Mouse (Mus musculus): ENCODE results near the gene Gm2a. TPM values are rescaled to one million over a fixed set of nuclear protein-coding genes. Genes with fewer than 3 reads are reported as not detected.

The Gm2a gene
- polyA plus RNA-seq, 2 experiments = 12.2 to 34.6 TPM

- no peaks in the 10 kb centered on the region for H3K4me1 ChIP-seq (ENCODE audit: control insufficient read depth, insufficient read depth, low read length)
- DNase-seq (ENCODE audit: low spot score) = no peak
- H3K9ac ChIP-seq (ENCODE audit: low read depth, low read length, severe bottlenecking) = no peak overlapping the region
- H3K4me2 ChIP-seq (replicated peaks; ENCODE audit: low read depth, low read length, severe bottlenecking) = no peak overlapping the region
- no peak overlapping the region for H3K27ac ChIP-seq (replicated peaks; ENCODE audit: low read depth, low read length)
- H3K4me3 ChIP-seq (replicated peaks; ENCODE audit: low read length) = no peak overlapping the region
- H3K36me3 ChIP-seq (ENCODE audit: control insufficient read depth, insufficient read depth, low read length) = no peaks in the 10 kb centered on the region
- 80% methylated on average over 15 of the region's 15 CpGs for WGBS
- no peaks in the 10 kb centered on the region for H3K9me3 ChIP-seq (ENCODE audit: control insufficient read depth, low read length)
- ATAC-seq (ENCODE audit: low FRiP score, low read depth) = no peak
- H3K27me3 ChIP-seq (ENCODE audit: control insufficient read depth, insufficient read depth, low read length) = no peaks in the 10 kb centered on the region
- TF ChIP-seq POLR2A (IDR thresholded peaks at IDR 0.05; ENCODE audit: borderline replicate concordance, extremely low read depth, insufficient read depth, insufficient read length) = no peak
These were observed 39.0 kb downstream of the Gm2a start for GRCm38 (mm10) chr11:55136770-55137547.

GRCm38 (mm10) chr11:55137646-55138045, 39.7 kb downstream of the Gm2a start:
- ATAC-seq (ENCODE audit: low FRiP score, low read depth) (no peak), DNase-seq (ENCODE audit: low spot score) (no peak)
- no peak overlapping the region for H3K4me3 ChIP-seq (replicated peaks; ENCODE audit: low read length)
- H3K9me3 ChIP-seq (ENCODE audit: control insufficient read depth, low read length) = no peaks in the 10 kb centered on the region
- no peaks in the 10 kb centered on the region for H3K36me3 ChIP-seq (ENCODE audit: control insufficient read depth, insufficient read depth, low read length)
- no peak overlapping the region for H3K9ac ChIP-seq (ENCODE audit: low read depth, low read length, severe bottlenecking)
- no peak overlapping the region for H3K4me2 ChIP-seq (replicated peaks; ENCODE audit: low read depth, low read length, severe bottlenecking)
- no peak overlapping the region for H3K27ac ChIP-seq (replicated peaks; ENCODE audit: low read depth, low read length)
- no peaks in the 10 kb centered on the region for H3K4me1 ChIP-seq (ENCODE audit: control insufficient read depth, insufficient read depth, low read length)
- no peaks in the 10 kb centered on the region for H3K27me3 ChIP-seq (ENCODE audit: control insufficient read depth, insufficient read depth, low read length)
- no peak for TF ChIP-seq POLR2A (IDR thresholded peaks at IDR 0.05; ENCODE audit: borderline replicate concordance, extremely low read depth, insufficient read depth, insufficient read length)

GRCm38 (mm10) chr11:55141502-55141901, 43.6 kb downstream of the Gm2a start:
- H3K4me1 ChIP-seq (ENCODE audit: control insufficient read depth, insufficient read depth, low read length) = peaks cover 7% of the 10 kb centered on the region; the same call in 1 of the 2 replicates
- H3K4me3 ChIP-seq (replicated peaks; ENCODE audit: low read length) = no peak overlapping the region
- TF ChIP-seq POLR2A (IDR thresholded peaks at IDR 0.05; ENCODE audit: borderline replicate concordance, extremely low read depth, insufficient read depth, insufficient read length) = no peak
- no peak for DNase-seq (ENCODE audit: low spot score)
- H3K9me3 ChIP-seq (ENCODE audit: control insufficient read depth, low read length) = no peaks in the 10 kb centered on the region
- H3K4me2 ChIP-seq (replicated peaks; ENCODE audit: low read depth, low read length, severe bottlenecking) = no peak overlapping the region
- no peaks in the 10 kb centered on the region for H3K36me3 ChIP-seq (ENCODE audit: control insufficient read depth, insufficient read depth, low read length)
- ATAC-seq (ENCODE audit: low FRiP score, low read depth) = no peak
- no peaks in the 10 kb centered on the region for H3K27me3 ChIP-seq (ENCODE audit: control insufficient read depth, insufficient read depth, low read length)
- no peak overlapping the region for H3K27ac ChIP-seq (replicated peaks; ENCODE audit: low read depth, low read length)
- WGBS = 81% methylated on average over 4 of the region's 4 CpGs
- H3K9ac ChIP-seq (ENCODE audit: low read depth, low read length, severe bottlenecking) = no peak overlapping the region

- H3K27me3 ChIP-seq (ENCODE audit: control insufficient read depth, insufficient read depth, low read length) = no peaks in the 10 kb centered on the region
- TF ChIP-seq POLR2A (IDR thresholded peaks at IDR 0.05; ENCODE audit: borderline replicate concordance, extremely low read depth, insufficient read depth, insufficient read length) = no peak
- ATAC-seq (ENCODE audit: low FRiP score, low read depth) (no peak), DNase-seq (ENCODE audit: low spot score) (peak; percentile 22)
- peaks cover 7% of the 10 kb centered on the region; the same call in 1 of the 2 replicates for H3K4me1 ChIP-seq (ENCODE audit: control insufficient read depth, insufficient read depth, low read length)
- H3K4me3 ChIP-seq (replicated peaks; ENCODE audit: low read length) = no peak overlapping the region
- 20% methylated on average over 5 of the region's 5 CpGs for WGBS
- no peak overlapping the region for H3K9ac ChIP-seq (ENCODE audit: low read depth, low read length, severe bottlenecking)
- no peak overlapping the region for H3K4me2 ChIP-seq (replicated peaks; ENCODE audit: low read depth, low read length, severe bottlenecking)
- no peaks in the 10 kb centered on the region for H3K9me3 ChIP-seq (ENCODE audit: control insufficient read depth, low read length)
- no peaks in the 10 kb centered on the region for H3K36me3 ChIP-seq (ENCODE audit: control insufficient read depth, insufficient read depth, low read length)
- no peak overlapping the region for H3K27ac ChIP-seq (replicated peaks; ENCODE audit: low read depth, low read length)
These were observed 46.1 kb downstream of the Gm2a start for GRCm38 (mm10) chr11:55144011-55144410.

GRCm38 (mm10) chr11:55146855-55147254, 48.9 kb downstream of the Gm2a start:
- peaks cover 7% of the 10 kb centered on the region; the same call in 1 of the 2 replicates for H3K4me1 ChIP-seq (ENCODE audit: control insufficient read depth, insufficient read depth, low read length)
- no peak overlapping the region for H3K4me3 ChIP-seq (replicated peaks; ENCODE audit: low read length)
- H3K4me2 ChIP-seq (replicated peaks; ENCODE audit: low read depth, low read length, severe bottlenecking) = no peak overlapping the region
- ATAC-seq (ENCODE audit: low FRiP score, low read depth) = no peak
- H3K27me3 ChIP-seq (ENCODE audit: control insufficient read depth, insufficient read depth, low read length) = no peaks in the 10 kb centered on the region
- TF ChIP-seq POLR2A (IDR thresholded peaks at IDR 0.05; ENCODE audit: borderline replicate concordance, extremely low read depth, insufficient read depth, insufficient read length) = no peak
- H3K36me3 ChIP-seq (ENCODE audit: control insufficient read depth, insufficient read depth, low read length) = no peaks in the 10 kb centered on the region
- H3K9me3 ChIP-seq (ENCODE audit: control insufficient read depth, low read length) = no peaks in the 10 kb centered on the region
- no peak for DNase-seq (ENCODE audit: low spot score)
- no peak overlapping the region for H3K27ac ChIP-seq (replicated peaks; ENCODE audit: low read depth, low read length)
- 83% methylated on average over 1 of the region's 1 CpGs for WGBS
- no peak overlapping the region for H3K9ac ChIP-seq (ENCODE audit: low read depth, low read length, severe bottlenecking)
